Mouse (Mus musculus) frontal cortex, adult 2 months (tissue): Measurements from ENCODE around the gene Ddx39. TPM values are rescaled to one million over a fixed set of nuclear protein-coding genes. Genes with fewer than 3 reads are reported as not detected.

Source experiments
- DNase-seq, 2 experiments: peaks; one replicate each; pipeline ENCODE4 v3.0.0; 2022; ENCODE audit warnings: low spot score in 1 of 2; ENCODE audit errors: extremely low spot score in 1 of 2
- polyA plus RNA-seq: library from polyadenylated mRNA; depleted of rRNA; stranded (reverse); fragments of >200 nt; gene quantifications from 2 replicates; pipeline ENCODE4 v1.2.3, GENCODE M21; 2012

Gene Ddx39
- polyA plus RNA-seq, 1 experiment: 30.6 TPM

DNA sequence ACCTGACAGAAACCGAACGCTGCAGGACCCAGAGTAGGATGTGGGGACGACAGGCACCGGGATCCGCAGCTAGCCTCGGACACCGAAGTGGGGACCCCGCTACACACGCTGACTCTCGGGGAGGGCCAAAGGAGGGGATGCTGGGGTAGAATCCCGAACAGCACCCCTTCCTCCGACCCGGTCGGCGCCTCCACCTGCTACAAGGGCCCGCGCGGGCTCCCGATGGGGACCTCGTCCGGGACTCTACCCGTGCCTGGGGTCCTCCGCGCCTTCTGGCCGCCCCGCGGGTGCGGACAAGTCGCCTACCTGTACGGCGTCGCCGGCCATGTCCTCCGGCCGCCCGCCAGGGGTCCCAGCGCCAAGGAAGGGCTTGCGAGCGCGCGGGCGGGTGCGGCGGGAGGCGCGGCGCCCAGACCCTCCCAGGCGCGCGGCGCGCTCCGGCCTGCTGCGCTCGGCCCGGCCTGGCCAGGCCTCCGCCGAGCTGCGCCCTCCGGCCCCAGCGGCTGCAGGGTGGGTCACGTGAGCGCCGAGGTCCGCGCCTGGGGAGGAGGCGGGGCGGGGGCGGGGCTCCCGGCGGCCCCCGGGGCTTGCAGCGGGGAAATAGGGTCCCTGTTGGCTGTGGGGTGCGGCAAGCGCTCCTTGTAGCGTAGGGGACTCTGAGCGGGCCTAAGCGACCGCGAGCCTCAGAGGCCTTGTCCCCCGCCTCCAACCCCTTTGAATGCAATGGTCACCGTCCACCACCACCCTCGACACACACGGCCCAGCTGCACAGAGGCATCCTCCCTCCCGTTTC lies 16.1 kb upstream of the Ddx39 start, which contains the start of gene Pkn1:
TSS of gene Pkn1 (minus strand) at position 519 of the 793 bp plus-strand sequence.
- DNase-seq: no peak

DNA sequence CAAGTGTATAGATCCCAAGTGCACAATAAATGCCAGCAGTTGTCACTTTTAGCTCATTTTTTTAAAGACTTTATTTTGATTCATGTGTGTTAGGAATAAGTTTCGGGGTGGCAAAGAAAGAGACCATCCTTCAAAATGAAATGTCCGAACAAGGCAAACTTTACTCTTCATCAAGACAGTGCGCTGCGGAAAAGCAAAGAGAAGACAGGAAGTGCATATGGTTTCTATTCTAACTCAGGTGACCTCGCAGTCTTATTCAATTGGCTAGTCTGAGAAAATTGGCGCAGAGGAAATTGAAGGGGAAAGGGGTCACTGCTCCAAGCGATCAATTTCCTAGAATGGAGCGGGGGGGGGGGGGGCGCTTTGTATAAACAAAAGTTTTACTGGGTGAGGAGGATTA lies 15.4 kb upstream of the Ddx39 start:
- DNase-seq: no peak

DNA sequence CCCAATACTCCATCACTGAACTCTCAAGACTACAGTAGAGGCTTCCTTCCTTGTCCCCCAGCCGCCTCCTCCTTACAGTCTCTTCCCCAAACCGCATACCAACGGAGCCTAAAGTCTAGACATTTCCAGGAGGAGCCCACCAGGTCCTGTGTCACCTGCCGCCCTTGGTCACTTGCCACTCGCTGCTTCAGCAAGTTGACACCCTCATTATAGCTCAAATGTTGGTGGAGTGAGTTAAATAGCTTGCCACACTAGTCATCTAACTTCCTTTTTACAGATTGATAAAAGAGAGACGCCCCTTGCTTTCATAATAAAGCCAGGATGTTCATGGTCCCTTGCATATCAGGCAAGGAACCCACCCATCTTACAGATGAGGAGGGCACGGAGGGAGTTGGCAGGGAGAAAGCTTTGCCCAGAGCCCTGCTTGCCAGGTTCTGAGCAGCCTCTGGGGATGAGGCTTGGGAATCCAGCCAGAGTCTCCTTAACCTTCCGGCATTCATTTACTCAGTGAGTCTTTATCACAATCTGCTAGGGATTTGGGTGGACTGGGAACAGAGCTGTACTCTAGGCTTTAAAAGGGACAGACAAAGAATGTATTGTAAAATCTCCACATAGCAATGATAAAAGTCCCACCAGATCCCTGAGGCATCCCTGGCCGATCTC lies 14.4 kb upstream of the Ddx39 start:
- DNase-seq: no peak

DNA sequence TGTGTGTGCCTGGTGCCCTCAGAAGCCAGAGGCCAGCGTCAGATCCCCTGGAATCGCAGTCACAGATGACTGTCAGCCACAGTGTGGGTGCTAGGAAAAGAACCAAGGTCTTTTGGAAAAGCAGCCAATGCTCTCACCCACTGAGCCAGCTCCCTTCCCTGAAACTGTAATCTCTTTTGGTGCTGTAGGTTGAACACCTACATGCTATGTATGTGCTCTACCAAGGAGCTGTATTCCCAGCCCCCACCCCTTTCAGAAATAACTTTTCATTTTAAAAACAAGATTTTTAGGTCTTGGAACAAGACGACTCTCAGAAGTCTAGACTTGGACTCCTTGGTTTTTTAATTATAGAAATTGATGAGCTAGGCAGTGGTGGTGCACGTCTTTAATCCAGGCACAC lies 11.6 kb upstream of the Ddx39 start:
- no peak for DNase-seq

DNA sequence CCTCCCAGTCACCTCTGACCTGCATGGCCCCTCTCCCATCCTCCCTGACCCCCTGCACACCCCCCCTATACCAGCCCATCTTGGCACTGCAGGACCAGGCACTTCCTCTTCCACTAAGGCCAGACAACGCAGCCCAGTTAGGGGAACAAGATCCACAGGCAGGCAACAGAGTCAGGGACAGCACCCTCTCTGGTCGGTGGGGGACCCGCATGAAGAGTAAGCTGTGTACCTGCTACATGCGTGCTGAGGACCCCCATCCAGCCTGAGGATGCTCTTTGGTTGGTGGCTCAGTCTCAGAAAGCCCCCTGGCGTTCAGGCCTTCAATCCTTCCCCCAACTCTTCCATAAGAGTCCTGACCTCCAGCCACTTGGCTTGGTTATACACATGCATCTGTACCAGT lies 8.6 kb upstream of the Ddx39 start:
- no peak for DNase-seq

DNA sequence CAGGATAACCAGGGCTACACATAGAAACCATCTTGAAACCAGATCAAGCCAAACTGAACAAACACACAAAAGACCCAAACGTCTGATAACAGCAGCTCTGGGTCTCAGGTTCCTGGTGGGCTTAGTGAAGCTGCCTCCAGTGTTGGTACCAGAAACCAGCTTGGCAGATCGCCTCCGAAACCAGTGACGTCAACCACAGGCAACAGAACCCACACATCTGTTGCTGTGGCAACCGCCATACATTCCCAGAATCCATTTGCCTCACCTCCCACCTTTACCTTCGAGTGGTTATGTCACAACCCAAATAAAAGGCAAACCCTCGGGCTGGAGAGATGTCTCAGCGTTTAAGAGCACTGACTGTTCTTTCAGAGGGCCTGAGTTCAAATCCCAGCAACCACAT lies 7.4 kb upstream of the Ddx39 start:
- DNase-seq: peak in 1 of 2 experiments; percentile 73

DNA sequence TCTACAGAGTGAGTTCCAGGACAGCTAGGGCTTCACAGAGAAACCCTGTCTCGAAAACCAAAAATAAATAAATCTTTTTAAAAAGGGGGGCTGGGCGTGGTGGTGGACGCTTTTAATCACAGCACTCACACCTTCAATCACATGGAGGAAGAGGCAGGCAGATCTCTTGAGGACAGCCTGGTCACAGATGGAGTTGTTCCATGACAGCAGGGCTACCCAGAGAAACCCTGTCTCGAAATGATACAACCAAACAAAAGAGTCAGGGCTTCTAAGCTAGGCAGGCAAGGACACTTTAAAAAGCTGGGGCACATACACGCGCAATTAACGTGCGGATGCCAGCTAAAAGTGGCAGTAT lies 324 bp upstream of the Ddx39 start:
- no peak for DNase-seq

DNA sequence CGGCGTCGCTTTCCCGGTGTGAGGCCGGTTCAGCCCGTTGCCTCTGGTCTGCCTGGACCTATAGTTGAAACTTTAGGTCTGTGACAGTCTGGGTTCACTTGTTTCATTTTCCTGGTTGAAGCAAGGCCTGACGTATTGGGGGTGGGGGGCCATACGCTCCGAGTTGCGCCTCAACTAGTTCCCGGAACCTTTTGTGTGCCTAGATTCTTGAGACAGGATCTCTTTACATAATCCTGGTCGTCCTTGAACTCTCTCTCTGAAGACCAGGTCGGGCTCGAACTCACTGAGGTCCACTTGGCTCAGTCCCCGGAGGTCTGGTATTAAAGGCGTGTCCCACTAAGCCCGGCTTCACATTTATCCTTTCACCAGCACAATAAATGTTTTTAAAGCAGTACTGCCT lies 794 bp downstream of the Ddx39 start:
- DNase-seq: no peak

DNA sequence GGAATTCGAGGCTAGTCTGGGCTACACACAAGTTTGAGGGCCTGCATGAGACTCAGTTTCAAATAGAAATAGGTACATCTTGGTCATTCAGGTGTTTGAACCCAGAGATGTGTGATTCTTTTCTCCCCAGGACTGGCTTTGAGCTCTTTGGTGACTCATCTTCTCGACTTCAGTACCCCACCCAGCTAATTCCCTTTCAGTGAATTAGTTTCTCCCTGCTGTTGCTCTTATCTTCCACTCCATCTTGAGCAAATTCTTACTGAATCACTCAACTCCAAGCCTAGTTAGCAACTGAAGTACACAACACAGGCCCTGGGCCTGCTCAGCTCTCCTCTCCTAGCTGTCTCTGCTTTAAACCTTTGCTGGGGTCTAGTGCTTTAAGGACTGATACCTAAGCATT lies 1.6 kb downstream of the Ddx39 start:
- no peak for DNase-seq

DNA sequence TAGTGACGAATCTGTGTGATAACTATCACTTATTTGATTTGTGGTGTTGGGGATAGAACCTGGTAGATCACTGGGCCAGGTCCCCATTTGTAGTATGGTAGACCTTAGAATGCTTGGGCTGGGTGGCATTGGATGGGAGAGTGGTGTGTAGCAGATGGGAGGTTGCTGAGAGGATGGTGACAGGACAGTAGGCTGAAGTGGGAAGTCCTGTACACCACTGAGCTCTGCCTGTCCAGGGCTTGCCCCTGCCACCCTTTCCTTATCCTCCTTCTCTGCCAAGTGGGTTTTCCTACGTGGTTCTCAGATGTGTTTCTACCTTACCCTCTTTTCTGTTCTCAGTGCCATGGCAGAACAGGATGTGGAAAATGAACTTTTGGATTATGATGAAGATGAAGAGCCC lies 4.1 kb downstream of the Ddx39 start:
- no peak for DNase-seq

DNA sequence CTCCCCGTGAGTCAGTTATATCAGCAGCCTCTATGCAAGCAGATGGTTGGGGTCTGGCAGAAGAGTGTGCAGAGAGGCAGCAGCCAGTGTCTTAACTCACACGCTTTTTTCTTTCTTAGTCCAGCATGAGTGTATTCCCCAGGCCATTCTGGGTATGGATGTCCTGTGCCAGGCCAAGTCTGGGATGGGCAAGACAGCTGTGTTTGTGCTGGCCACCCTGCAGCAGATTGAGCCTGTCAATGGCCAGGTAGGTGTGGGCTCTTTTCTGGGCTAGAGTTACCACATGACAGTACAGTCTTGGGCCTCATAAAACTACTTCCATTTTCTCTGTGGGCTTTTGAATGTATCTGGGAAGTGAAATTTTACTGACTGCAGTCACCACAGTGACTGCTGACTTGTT lies 4.7 kb downstream of the Ddx39 start:
- DNase-seq: no peak

DNA sequence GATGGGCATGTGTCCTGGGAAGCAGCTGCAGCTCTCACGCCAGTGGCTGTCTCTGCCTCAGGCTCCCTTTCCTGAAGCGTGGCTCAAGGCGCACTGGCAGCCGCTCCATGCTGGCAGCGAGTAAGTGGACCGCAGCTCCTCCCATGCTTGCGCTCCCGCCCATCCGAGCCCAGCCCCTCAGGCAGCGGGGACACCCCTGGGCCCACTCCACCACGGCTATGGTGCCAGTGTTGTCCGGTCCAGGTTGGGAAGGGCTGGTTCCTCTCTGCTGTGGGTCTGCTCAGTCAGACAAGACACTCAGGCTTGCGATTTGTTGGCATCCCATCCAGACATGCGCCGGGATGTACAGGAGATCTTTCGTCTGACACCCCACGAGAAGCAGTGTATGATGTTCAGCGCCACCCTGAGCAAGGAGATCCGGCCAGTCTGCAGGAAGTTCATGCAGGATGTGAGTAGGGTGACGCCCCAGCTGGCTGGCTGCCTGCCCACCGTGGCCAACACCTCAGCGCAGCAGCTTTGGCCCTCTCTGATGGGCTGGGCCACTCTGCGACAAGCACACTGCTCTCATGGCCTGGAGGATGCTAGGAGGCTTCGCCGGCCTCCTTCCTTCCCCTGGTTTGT lies 6.5 kb downstream of the Ddx39 start:
- no peak for DNase-seq

DNA sequence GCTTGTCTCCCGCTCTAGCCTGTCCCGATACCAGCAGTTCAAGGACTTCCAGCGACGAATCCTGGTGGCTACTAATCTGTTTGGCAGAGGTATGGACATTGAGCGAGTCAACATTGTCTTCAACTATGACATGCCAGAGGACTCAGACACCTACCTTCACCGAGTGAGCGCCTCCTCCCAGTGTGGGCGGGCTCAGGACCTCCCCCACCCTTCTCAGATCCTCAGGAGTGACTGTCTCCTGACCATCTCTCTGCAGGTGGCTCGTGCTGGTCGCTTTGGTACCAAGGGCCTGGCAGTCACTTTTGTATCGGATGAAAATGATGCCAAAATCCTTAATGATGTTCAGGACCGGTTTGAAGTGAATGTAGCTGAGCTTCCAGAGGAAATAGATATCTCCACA lies 7.7 kb downstream of the Ddx39 start:
- no peak for DNase-seq

DNA sequence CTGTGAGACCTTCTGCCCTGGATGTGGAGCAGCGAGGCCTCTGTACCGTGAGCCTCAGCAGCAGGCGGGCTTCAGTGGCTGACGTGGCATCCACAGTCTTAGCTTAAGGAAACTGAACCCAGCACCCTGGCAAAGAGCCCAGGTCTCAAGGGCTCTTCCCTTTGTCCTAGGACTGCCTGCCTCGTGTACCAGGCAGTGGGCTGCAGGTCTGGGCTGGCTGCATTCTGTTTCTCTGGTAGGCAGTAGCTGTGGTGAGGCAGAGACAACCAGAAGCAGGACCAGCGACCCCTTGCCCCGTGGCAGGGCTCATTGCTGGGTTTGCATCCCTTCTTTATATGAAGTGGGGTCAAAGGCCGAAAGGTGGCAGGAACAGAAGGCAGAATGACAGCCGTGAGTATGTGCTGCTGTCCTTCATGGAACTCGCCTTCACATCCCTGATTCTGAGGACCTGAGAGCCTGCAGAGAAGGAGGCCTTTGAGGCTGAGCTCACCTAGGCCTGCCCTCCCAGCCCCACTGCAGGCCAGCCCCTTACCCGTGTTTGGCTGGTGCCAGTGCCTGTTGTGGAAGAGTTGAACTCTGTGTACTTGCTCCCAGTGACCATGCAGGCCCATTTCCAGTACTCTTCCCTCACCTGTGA lies 8.6 kb downstream of the Ddx39 start:
- no peak for DNase-seq

DNA sequence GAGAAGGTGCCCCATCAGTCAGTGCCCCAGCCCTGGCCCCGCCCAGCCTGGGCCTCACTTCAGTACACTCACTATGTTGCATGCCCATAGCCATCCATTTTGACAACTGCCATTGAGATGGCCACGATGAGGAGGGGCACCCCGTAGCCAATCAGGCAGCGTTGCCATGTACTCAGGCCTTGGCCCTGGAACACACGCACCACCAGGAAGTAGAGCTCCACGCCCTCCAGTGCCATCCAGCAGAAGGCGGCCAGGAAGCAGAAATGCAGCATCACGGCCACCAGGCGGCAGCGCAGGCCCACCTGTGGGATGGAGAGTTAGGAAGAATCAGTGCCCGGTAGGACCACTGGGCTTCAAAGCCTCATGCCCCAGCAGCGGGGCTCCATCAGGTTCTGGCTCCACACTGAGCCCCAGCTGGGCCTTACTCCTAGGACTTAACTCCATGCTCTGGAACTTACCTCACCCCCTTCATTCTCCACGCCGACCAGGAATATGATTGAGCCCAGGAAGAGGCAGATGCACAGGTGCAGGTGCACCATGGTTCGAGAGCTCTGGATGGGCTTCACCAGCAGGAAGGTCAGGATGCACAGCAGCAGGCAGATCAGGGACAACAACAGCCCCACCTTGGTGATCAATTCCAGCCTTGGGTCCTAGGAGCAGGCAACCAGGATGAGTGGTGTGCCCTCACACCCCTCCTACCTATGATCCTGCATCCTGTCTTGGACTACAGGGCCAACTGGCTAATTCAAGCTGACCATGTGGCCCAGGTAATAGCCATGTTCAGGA lies 9.9 kb downstream of the Ddx39 start:
- DNase-seq: peak; percentile 66 to 89

DNA sequence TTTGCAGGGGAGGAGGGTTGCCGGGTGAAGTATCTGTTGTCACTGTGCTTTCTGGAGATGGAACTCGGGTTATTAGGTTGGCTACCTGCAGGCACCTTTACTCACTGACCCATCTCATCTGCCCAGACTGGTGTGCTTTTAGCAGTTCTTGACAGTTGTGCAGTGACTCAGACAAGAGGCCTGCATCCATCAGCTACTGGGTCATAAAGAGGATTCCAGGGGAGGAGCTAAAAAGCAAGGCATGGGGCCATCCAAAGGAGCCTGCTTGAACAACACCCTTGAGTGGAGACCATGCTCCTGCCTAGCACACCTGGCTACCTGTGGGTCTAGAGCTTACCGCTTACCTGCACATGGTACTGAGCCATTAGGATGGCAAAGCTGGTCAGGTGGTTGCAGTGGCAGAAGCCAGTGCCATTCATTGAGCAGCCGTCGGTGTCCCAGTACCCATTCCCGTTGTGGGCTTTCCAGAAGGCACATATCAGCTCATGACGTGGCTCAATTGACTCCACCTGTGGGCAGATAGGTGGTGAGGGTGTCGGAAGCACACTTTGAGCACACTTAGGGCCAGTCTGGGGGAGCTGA lies 10.6 kb downstream of the Ddx39 start:
- DNase-seq: no peak

DNA sequence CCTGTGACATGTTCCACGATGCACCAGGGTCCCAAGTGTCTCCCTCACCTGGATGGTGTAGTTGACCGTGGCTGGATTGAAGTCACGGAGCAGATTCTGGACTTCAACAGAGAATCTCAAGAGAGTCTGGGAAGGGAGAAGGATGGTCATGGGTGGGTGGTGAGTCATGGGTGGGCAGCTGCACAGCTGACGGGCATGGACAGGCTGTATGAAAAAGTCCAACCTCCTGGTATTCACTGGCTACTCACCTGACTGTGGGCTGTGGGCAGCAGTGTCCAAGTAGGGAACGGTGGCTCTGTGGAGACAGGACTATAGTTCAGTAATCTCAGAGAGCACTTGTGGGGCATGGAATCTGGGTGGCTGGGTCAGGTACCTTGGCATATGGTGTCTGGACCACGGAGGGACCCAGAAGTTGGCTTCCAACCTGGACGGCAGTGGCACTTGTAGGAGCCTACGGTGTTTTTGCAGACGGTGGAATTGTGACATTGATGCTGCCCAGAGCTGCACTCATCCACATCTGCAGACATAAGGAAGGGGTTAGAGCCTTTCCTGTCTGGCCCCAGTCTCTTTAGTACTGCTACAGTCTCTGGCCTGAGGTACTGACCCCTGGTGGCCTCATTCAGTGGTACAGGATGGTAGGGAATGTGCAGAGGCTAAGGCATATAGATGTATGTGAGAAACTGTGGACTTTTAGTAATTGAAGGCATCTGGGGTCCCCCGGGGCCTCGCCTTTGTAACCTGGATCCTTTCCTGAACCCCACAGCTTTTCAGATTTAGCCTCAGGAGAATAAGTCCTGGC lies 14.2 kb downstream of the Ddx39 start:
- DNase-seq: no peak

DNA sequence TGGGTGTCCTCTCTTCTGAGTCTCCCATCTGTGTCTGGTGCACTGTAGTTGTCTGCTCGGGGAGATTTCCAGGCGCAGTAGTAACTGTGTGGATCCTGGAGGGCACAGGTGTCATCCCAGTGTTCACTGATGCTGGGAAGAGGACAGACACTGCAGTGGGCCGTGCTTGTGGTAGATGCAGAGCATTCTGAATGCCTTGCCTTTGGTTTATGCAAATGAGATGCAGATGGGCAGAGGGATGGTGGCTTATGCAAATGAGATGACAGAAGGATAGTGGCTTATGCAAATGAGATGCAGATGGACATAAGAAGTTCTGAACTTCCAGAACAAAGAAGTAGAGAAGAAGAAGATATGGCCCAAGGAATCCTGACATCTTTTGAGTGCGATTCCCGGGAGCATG lies 16.9 kb downstream of the Ddx39 start:
- DNase-seq: no peak

DNA sequence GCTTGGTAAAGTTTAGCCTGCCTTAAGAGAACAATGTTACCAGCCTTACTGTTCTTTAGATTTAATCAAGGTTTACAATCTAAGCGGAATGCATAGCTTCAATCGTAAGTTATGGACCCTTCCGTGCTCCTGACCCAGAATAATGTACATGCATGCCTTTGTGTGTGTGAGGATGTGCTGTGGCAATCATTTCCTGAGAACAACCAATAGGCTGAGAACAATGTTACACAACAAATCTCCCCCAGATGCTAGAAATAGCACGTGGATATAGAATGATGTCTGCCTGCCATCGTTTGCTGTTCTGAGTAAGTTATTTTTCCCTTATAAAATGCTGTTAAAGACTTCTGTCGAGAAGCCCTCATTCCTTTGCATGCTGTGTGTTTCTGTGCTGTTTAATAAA lies 17.9 kb downstream of the Ddx39 start:
- no peak for DNase-seq

DNA sequence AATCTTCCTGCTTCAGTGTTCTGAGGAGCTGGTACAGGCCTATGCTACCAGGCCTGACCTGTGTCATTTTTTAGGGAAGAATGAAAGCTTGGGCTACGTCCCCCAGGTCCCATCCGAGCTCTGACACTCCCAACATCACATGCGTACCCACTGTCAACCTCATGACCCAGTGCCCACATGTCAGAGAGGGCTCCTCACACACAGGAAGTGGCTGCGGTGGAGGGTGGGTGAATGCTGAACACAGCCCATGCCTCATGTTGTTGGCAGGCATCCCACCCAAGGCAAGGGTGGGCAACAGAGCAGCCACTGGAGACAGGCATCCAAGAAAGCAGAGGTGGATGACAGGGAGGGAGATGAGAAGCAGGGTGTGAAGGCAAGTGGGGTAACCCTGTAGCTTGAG lies 21.7 kb downstream of the Ddx39 start:
- DNase-seq: no peak
